Mouse (Mus musculus): ENCODE measurements at regions not wholly inside any gene's neighbourhood (a gene's known extent, or its start where the extent isn't known, plus 50 kb on each side); places are given as distances from the start of the nearest gene placed in this dataset. TPM values are rescaled to one million over a fixed set of nuclear protein-coding genes. Genes with fewer than 3 reads are reported as not detected.

GRCm38 (mm10) chr1:136784178-136784577, 159.5 kb downstream of the Zfp281 start:
- Histone ChIP-seq H3K4me3 (ENCODE audit: insufficient read depth, poor library complexity, severe bottlenecking) (no peak overlapping the region), H3ac (ENCODE audit: control insufficient read depth, insufficient read length, low read depth) (no peak overlapping the region), H3K79me2 (ENCODE audit: control insufficient read depth, insufficient read depth) (no peaks in the 10 kb centered on the region), H3K27me3 (ENCODE audit: control insufficient read depth, insufficient read depth, insufficient read length) (no peaks in the 10 kb centered on the region), H3K36me3 (ENCODE audit: control insufficient read depth, insufficient read depth) (no peaks in the 10 kb centered on the region), H3K79me3 (ENCODE audit: low read depth) (no peaks in the 10 kb centered on the region)
- TF ChIP-seq MYOG (IDR thresholded peaks at IDR 0.05; ENCODE audit: control insufficient read depth, extremely low read depth, insufficient read length): no peak
- TF ChIP-seq MYOD1 (IDR thresholded peaks at IDR 0.05; ENCODE audit: control insufficient read depth, insufficient read length, low read depth): no peak
- no peak for TF ChIP-seq CTCF (IDR thresholded peaks at IDR 0.05; ENCODE audit: control insufficient read depth, insufficient read depth, insufficient read length)
- no peak for TF ChIP-seq FOSL1 (IDR thresholded peaks at IDR 0.05; ENCODE audit: insufficient read depth, low read length, poor library complexity, severe bottlenecking)
- no peak for TF ChIP-seq MAX (IDR thresholded peaks at IDR 0.05)
- TF ChIP-seq USF1 (IDR thresholded peaks at IDR 0.05; ENCODE audit: low read depth): no peak
- TF ChIP-seq CEBPB (IDR thresholded peaks at IDR 0.05; ENCODE audit: low read depth): no peak

DNA sequence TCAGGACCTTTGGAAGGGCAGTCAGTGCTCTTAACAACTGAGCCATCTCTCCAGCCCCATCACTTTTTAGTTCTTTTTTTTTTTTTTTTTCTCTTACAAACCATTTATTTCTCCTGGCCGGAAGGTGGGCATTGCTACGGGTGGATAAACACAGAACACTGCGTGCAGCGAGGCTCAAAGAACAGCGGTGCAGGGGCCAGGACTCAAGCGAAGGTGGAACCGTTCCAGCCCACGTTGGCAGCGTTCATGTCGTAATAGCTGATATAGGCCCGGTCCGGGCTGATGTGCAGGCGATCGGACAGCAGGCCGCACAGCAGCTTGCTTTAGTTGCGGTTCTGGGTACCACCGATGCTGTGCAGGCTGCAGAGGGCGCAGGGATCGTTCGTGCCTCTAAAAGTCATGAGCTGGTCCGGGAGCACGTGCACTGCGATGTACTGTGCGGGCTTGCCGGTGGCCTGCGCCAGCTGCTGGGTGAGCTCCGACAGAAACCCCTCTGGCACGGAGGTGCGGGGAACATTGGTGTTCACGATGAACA, 164.3 kb downstream of the Zfp281 start:
- no peaks in the 10 kb centered on the region for H3K27me3 ChIP-seq (ENCODE audit: control insufficient read depth, insufficient read depth, insufficient read length)
- H3K79me3 ChIP-seq (ENCODE audit: low read depth): no peaks in the 10 kb centered on the region
- no peak overlapping the region for H3ac ChIP-seq (ENCODE audit: control insufficient read depth, insufficient read length, low read depth)
- TF ChIP-seq CEBPB (IDR thresholded peaks at IDR 0.05; ENCODE audit: low read depth): no peak
- no peak for TF ChIP-seq USF1 (IDR thresholded peaks at IDR 0.05; ENCODE audit: low read depth)
- TF ChIP-seq MAX (IDR thresholded peaks at IDR 0.05): no peak
- no peak for TF ChIP-seq MYOG (IDR thresholded peaks at IDR 0.05; ENCODE audit: control insufficient read depth, extremely low read depth, insufficient read length)
- no peak overlapping the region for H3K4me3 ChIP-seq (ENCODE audit: insufficient read depth, poor library complexity, severe bottlenecking)
- no peaks in the 10 kb centered on the region for H3K36me3 ChIP-seq (ENCODE audit: control insufficient read depth, insufficient read depth)
- H3K79me2 ChIP-seq (ENCODE audit: control insufficient read depth, insufficient read depth): no peaks in the 10 kb centered on the region

DNA sequence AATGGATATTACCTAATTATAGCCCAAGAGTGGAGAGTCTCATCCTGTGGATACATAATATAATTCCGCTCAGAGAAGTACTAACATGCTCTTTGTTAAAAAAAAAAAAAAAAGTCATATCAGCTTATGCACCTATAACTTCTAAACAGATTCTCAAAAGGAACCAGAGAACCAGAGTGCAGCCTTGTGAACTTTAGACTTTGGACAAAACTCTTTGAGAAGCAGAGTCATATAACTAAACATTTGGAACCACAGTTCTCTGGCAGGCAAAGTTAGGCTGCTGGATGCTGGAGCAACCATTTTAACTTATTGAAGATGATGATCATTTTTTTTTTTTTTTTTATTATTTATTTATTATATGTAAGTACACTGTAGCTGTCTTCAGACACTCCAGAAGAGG, 166.9 kb downstream of the Zfp281 start:
- no peaks in the 10 kb centered on the region for H3K79me2 ChIP-seq (ENCODE audit: control insufficient read depth, insufficient read depth)
- TF ChIP-seq MYOG (IDR thresholded peaks at IDR 0.05; ENCODE audit: control insufficient read depth, extremely low read depth, insufficient read length) (no peak), MYOD1 (IDR thresholded peaks at IDR 0.05; ENCODE audit: control insufficient read depth, insufficient read length, low read depth) (no peak), CEBPB (IDR thresholded peaks at IDR 0.05; ENCODE audit: low read depth) (no peak), MAX (IDR thresholded peaks at IDR 0.05) (no peak), CTCF (IDR thresholded peaks at IDR 0.05; ENCODE audit: control insufficient read depth, insufficient read depth, insufficient read length) (no peak), USF1 (IDR thresholded peaks at IDR 0.05; ENCODE audit: low read depth) (no peak), FOSL1 (IDR thresholded peaks at IDR 0.05; ENCODE audit: insufficient read depth, low read length, poor library complexity, severe bottlenecking) (no peak)
- no peak overlapping the region for H3K4me3 ChIP-seq (ENCODE audit: insufficient read depth, poor library complexity, severe bottlenecking)
- H3K27me3 ChIP-seq (ENCODE audit: control insufficient read depth, insufficient read depth, insufficient read length): no peaks in the 10 kb centered on the region
- no peaks in the 10 kb centered on the region for H3K36me3 ChIP-seq (ENCODE audit: control insufficient read depth, insufficient read depth)
- H3K79me3 ChIP-seq (ENCODE audit: low read depth): no peaks in the 10 kb centered on the region
- no peak overlapping the region for H3ac ChIP-seq (ENCODE audit: control insufficient read depth, insufficient read length, low read depth)

Small RNA genes lying in the stretch of these regions (microRNA-seq; reads per million reads assigned to microRNA genes)
- gene Gm22132 (ENCODE audit: borderline microRNAs expressed): not detected

All from C2C12 (cell line).